Mouse (Mus musculus) liver, adult (tissue): ENCODE results near the gene Trmt61a.

Experiments
- GATA4 ChIP-seq: IDR thresholded peaks from 2 replicates; pipeline ENCODE4 v1.6.1; 2014; ENCODE audit warnings: mild to moderate bottlenecking, low read length; ENCODE audit not compliant: insufficient replicate concordance

The Trmt61a gene

DNA sequence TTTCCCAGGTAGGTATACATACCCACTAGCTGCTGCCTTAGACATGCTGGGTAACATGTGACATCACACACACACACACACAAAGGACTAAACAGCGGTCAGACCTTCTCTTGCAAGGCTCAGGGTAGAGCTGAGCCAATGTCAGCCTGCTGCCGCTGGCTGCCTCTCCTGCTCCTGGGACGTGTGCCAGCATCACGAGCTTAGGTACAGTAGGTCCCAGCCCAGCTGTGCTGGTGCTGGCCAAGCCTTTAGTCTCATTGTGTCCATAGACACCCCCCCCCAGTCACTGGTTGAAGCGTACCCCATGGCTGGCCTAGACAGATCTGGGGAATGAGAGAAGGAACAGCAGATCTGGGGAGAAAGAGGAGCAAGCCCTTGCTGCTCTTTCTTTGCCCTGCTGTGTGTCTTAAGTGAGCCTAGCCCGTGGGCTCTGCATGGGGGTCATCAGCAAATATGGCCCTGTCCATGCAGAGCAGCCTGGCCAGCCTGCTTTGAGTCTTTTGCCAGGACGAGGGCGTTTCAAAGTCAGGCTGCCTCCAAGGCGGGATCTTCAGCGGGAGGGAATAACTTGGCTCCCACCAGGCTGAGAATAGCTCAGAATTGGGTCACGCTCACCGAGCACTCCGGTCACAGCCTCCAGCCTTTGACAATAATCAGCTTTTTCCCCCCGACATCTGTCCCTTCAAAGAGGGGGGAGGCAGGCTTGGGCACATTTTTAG is 9.6 kb downstream of the Trmt61a start:
- TF ChIP-seq GATA4 = no peak

DNA sequence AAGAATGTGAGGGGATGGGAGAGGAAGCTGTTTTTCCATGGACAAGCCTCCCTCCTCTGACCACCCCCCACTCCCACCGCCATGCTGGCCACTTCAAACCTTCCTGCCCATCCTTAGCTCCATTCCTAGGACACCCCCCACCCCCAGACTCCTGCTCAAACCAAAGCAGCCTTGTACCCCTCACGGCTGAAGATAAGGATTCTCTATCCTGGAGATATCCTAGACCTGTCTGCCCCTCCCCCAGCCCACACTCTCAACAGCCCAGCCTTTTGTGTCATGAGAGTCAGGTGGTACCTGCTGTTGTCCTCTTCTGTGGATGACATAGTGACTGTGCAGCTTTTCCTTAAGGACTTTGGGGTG is 10.1 kb downstream of the Trmt61a start:
- TF ChIP-seq GATA4 = no peak

DNA sequence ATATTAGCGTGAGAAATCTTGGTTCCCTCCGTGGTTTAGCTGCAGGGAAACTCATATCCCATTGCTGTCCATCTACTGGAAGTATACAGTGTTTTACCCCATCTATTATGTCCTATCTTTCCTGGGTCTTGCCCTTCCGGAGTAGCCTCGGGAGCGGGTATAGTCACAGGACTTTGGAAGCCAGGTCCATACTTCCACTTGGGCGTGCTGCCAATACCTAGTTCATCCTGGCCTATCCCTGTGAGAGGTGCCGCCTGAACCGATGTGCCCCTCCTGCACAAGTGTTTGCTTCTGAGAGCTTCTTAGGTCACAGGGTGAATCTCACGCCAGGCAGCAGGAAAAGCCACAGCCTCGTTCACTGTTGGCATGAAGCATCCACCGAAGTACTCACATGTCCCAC is 11.5 kb downstream of the Trmt61a start:
- TF ChIP-seq GATA4 = no peak

DNA sequence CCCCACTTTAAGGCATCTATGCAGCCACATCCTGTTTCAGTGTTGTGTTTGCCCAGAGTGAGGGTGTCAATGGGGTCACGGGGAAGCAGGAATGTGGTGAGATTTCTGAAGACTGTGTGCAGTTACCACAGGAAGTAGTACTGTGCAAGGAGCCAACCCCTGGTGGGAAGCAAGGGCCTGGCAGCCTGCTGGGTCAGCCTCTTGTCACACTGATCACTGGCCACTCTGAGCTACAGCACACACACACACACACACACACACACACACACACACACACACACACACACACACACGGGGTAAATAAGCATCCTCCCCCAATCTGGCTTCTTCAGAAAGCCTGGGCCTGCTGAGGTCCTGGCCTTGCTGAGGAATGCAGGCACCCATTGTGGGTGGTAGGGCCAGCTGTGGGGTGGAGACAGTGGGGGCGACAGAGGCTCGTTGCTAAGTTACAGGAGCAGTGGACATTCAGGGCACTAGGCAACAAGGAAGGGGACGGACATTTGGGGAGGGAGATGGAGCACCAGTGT is 13.5 kb downstream of the Trmt61a start:
- no peak for TF ChIP-seq GATA4

DNA sequence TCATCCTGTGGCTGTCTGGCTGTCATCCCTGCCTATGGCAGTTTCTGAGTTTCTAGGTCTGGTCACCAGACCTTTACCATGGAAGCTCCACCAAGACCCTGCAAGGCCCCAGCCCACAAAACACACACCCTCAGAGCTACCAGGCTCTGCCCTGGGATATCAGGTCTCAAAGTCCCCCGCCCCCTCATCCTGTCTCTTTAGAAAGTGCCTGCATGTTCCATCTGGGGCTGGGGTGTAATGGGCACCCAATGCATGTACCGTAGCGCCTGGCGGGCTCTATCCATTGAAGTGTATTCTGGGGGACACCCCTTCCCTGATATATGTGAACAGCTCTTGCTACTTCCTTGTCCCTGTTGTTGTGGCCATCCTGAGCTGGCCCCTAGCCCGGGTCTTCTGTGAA is 15.0 kb downstream of the Trmt61a start:
- no peak for TF ChIP-seq GATA4

DNA sequence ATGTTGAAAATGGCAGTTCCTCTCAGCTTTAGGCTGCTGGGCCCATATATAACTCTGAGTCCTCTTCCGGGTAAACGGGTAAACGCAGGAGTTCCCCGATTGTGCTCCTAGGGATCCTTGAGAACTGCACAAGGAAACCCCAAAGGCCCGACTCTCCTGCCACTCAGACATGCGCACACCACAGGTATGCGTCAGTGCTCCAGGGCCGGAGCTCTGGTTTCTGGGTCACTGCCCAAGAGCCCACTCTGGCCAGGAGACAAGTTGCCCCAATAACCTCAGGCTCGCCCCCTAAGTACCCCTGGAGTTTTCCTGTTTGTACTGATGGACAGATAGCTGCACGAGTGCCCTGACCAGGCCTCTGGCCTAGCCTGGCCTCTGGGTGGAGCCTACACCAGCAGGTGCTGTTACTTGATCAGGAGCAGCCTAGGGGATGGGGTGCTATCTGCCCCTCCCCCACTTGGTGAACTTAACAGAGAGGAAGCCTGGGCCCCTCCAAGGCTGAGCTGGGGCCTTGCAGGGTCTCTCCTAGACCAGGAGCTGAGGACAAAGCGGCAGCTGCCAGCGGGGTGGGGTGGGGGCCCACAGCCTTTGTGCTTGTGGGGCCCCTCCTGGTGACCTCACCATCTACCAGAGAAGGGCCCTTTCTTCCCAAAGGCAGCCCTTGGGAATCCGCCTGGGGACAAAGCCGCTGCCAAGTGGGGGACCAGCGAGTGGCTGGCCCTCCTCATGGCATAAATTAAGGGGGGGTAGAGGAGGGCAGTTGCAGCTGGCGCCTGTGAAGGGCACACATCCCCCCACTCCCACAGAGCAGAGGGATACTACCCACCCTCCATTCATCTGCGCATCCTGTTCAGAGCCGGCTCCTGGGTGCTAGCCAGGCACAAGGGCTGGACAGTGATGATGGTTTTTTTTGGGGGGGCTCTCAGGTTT is 15.7 kb downstream of the Trmt61a start:
- no peak for TF ChIP-seq GATA4

DNA sequence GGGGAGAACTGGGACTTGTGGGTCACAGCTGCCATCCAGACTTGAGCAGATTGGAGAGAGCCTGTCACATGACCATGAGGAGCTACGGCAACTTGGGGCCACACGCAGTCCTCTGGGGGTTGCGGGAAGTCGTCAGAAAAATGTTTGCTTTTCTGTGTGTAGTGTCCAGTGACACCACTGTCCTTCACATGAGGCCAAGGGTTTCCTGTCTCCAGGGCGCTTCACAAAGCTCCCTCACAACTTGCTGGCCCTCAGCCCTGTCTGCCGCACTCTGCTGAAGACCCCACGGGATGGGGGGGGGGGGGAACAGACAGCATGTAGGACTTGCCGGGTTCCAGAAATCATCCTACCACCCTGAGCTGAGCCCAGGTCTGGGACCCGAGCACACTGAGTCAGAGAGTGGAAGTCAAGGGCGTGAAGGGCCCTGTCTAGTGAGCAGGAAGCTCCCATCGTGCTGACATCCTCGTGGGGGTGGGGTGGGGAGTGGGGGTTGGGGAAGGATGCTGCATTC is 16.4 kb downstream of the Trmt61a start:
- no peak for TF ChIP-seq GATA4

DNA sequence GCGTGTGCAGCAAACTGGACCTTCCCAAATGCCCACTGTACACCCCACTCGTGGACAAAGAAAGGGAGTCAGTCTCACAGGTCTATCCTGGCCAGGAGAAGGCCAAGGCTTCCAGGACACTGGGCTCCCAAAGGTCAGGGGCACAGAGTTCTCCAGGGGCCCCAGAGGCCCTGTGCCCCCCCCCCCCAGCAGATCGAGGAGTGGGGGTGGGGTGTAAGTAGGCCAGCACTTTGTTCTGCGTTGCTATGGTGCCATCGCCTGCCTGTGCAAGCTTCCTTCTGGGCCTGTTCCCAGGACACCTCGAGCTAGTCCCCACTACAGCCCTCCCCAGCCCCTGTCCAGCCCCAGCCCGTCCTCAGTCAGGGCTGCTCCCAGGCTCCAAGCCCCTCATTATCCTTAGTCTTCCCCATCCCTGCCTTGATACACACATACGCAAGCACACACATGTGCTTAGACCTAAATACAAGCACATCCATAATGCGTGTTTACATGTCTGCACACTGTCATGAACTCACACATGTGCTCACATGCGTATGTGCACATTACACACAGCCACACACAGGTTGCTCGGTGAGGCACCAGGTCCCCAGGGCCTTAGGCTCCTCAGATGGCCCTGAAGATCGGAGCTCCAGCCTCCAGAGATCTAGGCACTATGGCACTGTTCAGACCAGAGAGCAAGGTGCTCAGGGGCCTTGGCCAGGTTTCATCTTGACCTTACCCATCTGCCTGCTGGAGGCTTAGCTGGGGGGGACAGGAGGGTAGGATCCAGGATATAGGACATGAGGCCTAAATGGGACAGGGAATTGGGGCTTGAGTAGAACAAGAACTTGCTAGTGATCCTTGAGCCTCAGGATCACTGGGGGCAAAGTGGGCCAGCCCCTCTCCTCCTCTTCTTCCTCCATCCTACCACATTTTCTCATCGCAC is 17.2 kb downstream of the Trmt61a start:
- TF ChIP-seq GATA4 = no peak

DNA sequence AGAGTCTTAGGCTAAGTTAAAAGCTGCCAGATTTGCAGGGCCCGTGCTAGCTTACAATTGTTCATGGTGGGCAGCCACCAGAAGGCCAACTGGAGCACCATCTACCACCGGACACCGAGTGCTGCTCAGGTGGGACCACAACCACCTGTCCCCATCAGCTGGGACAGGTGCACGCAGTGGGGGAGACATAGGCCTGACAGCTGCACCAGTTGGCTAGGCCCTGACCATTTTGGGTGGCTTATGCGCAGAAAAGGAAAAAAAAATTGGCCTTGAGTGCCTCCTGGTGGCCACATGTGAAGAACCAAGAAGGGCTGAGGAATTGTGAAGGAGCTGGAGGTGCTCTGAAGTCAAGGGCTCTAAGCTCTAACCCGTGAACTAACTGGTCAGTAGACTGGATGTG is 18.3 kb downstream of the Trmt61a start:
- TF ChIP-seq GATA4 = no peak

DNA sequence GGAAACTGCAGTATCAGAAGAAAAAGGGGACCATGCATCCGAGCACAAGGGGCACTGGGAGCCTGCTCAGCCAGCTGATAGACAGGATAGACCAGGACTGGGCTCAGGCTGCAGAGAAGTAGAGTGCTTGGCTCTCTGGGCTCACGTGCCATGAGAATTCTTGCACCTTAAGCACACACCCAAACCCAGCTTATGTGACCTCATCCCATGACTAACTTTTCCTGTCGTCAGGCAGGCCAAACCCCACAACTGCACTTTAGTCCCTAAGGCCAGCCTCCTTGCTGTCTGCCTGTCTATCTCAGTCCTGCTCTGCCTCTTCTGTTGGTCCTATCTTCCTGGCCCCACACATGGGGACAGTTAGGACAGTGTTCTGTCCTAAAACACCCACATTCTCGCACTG is 19.8 kb downstream of the Trmt61a start:
- TF ChIP-seq GATA4 = no peak

DNA sequence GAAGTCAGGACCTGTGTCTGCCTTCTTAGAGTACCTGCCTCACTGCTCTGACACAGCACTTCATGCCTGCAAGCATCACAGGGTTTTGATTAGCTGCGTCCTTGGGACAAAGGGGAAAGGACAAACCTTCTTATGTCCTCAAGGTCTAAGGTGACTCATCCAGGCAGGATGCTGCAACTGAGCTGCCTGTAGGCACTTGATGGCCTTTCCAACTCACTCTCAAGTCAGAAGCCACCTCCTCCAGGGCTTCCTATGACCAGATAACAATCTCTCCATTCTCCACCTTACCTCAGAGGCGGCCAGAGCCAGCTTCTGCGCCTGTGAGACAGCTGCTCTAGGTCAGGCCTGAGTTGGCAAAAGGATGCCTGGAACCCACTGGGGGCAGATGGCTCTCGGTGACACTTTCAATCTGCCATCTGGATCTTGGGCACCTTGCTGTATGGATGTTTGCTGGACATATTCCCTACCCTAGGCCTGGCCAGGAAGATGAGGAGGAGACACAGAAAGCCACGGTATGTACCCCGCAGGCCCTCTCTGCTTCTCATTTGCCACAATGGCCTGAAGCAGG is 20.5 kb downstream of the Trmt61a start:
- no peak for TF ChIP-seq GATA4

DNA sequence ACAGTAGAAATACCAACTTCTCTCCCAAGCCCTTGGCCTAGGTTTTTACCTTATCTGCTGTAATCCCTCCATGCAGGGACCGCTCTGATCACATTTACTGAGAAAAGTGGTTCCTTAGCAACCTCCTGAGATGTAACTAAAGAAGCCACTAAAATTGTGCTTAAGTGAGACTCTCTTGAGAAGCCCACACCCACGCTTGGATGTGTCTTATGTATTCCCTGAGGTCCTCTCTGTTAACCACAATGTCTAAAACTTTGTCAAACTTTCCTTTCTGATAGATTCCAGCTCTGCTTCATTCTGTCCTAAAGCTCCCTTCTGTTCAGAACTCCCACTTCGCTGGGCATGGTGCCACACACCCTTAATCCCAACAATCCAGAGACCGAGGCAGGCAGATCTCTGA is 21.6 kb downstream of the Trmt61a start:
- TF ChIP-seq GATA4 = no peak

DNA sequence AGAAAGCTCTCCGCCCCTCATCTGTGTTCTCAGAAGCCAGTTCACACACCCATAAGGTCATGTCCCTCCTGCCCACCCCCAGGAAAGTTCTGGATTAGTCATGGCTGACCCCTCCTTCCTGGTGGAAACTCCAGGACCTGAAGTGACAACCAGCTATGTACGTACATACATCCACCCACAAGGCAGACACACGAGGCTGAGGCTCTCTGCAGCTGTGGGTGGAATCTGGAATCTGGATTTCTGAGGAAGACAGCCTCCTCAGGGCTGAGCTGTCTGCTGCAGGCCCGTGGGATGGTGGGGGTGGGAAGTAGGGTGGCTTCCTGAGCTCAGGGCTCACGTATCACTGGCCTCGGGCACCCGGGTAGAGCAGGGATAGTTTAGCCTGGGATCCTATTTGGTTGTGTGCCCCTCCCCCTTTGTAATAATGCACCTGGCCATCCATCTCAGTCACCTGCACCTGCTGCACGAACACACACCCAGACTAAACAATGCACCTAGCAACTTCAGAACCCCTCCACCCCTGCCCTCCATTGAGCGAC is 23.1 kb downstream of the Trmt61a start:
- TF ChIP-seq GATA4 = no peak

DNA sequence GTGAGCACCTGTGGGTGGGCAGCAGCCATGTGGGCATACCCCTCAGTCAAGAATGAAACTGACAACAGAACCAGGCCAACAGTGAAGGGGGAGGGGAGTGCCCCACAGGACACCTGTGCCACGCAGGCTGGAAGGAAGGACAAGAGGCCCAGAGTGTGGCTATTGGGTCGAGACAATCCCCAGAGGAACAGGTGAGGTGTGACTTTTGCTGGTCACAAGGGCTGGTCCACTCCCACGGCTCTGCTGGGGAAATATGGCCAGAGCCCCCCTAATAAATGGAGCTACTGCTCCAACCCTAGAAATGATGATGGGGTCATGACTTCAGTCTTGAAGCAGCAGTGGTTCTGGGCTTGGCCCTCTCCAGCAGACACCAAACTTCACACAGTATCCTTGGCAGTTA is 25.4 kb downstream of the Trmt61a start:
- TF ChIP-seq GATA4 = no peak
